Mouse (Mus musculus) cortical plate, adult 2 months (tissue): ENCODE measurements around the gene Bmp2k. TPM values are rescaled to one million over a fixed set of nuclear protein-coding genes. Genes with fewer than 3 reads are reported as not detected.

Experiments used
- H3K27ac ChIP-seq: fragments of 200-500 bp; 2 replicates; pipeline ENCODE4 v1.5.1; 2012; ENCODE audit warnings: low read length, control low read depth, inconsistent platforms; ENCODE audit not compliant: insufficient read depth
- H3K4me1 ChIP-seq: fragments of 200-500 bp; 2 replicates; pipeline ENCODE4 v1.6.1; 2011; ENCODE audit warnings: low read length; ENCODE audit not compliant: control insufficient read depth, insufficient read depth
- H3K4me3 ChIP-seq: fragments of 200-500 bp; 2 replicates; pipeline ENCODE4 v1.5.1; 2011; ENCODE audit warnings: mild to moderate bottlenecking, low read length, control low read depth; ENCODE audit not compliant: insufficient read depth
- CTCF ChIP-seq: fragments of 200-500 bp; IDR thresholded peaks from 2 replicates; pipeline ENCODE4 v1.5.1; 2011; ENCODE audit warnings: mild to moderate bottlenecking, control low read depth, low read length; ENCODE audit not compliant: insufficient read depth; ENCODE audit errors: extremely low read depth
- POLR2A ChIP-seq: fragments of 200-500 bp; IDR thresholded peaks from 2 replicates; pipeline ENCODE4 v1.6.1; 2011; ENCODE audit warnings: mild to moderate bottlenecking, low read length, control low read depth; ENCODE audit not compliant: insufficient read depth; ENCODE audit errors: extremely low read depth
- polyA plus RNA-seq: library from polyadenylated mRNA; depleted of rRNA; stranded (reverse); fragments of >200 nt; gene quantifications from 2 replicates; pipeline ENCODE4 v1.2.3, GENCODE M21; 2012

Gene Bmp2k
- polyA plus RNA-seq, 1 experiment = 10.5 TPM

- no peak for TF ChIP-seq CTCF
- TF ChIP-seq POLR2A = no peak
- no peak overlapping the region for H3K4me3 ChIP-seq
- H3K4me1 ChIP-seq = no peaks in the 10 kb centered on the region; the same call in 1 of the 2 replicates
- no peak overlapping the region for H3K27ac ChIP-seq
Observed at GRCm38 (mm10) chr5:97085071-97085470, 87.6 kb downstream of the Bmp2k start.

GRCm38 (mm10) chr5:97087030-97087630 lies 89.6 kb downstream of the Bmp2k start:
- Histone ChIP-seq H3K4me1 (no peaks in the 10 kb centered on the region; the same call in 1 of the 2 replicates), H3K27ac (no peak overlapping the region), H3K4me3 (no peak overlapping the region)
- TF ChIP-seq CTCF (no peak), POLR2A (no peak)

- TF ChIP-seq POLR2A = no peak
- TF ChIP-seq CTCF = no peak
- H3K27ac ChIP-seq = no peak overlapping the region
- H3K4me3 ChIP-seq = no peak overlapping the region
- H3K4me1 ChIP-seq = no peaks in the 10 kb centered on the region; the same call in 1 of the 2 replicates
Observed at GRCm38 (mm10) chr5:97087746-97088145, 90.3 kb downstream of the Bmp2k start.

- TF ChIP-seq POLR2A (no peak), CTCF (no peak)
- Histone ChIP-seq H3K4me1 (no peaks in the 10 kb centered on the region; the same call in 1 of the 2 replicates), H3K27ac (no peak overlapping the region), H3K4me3 (no peak overlapping the region)
Observed at GRCm38 (mm10) chr5:97088231-97088630, 90.7 kb downstream of the Bmp2k start.

GRCm38 (mm10) chr5:97089426-97089825 lies 91.9 kb downstream of the Bmp2k start:
- TF ChIP-seq CTCF (no peak), POLR2A (no peak)
- Histone ChIP-seq H3K4me1 (no peaks in the 10 kb centered on the region; the same call in 1 of the 2 replicates), H3K4me3 (no peak overlapping the region), H3K27ac (no peak overlapping the region)

GRCm38 (mm10) chr5:97090034-97090784 lies 92.7 kb downstream of the Bmp2k start:
- TF ChIP-seq CTCF (no peak), POLR2A (no peak)
- H3K27ac ChIP-seq = no peak overlapping the region
- no peaks in the 10 kb centered on the region; the same call in 1 of the 2 replicates for H3K4me1 ChIP-seq
- no peak overlapping the region for H3K4me3 ChIP-seq

GRCm38 (mm10) chr5:97092970-97093369 lies 95.5 kb downstream of the Bmp2k start:
- no peaks in the 10 kb centered on the region; the same call in 1 of the 2 replicates for H3K4me1 ChIP-seq
- H3K27ac ChIP-seq = no peak overlapping the region
- no peak overlapping the region for H3K4me3 ChIP-seq
- TF ChIP-seq POLR2A (no peak), CTCF (no peak)

- Histone ChIP-seq H3K4me1 (no peaks in the 10 kb centered on the region), H3K4me3 (no peak overlapping the region), H3K27ac (no peak overlapping the region)
- TF ChIP-seq CTCF = no peak
- no peak for TF ChIP-seq POLR2A
Observed at GRCm38 (mm10) chr5:97095335-97095734, 97.8 kb downstream of the Bmp2k start.

GRCm38 (mm10) chr5:97097631-97098041 lies 100.1 kb downstream of the Bmp2k start:
- H3K4me1 ChIP-seq = no peaks in the 10 kb centered on the region
- no peak overlapping the region for H3K4me3 ChIP-seq
- no peak overlapping the region for H3K27ac ChIP-seq
- TF ChIP-seq POLR2A = no peak
- TF ChIP-seq CTCF = no peak

GRCm38 (mm10) chr5:97099954-97100353 lies 102.5 kb downstream of the Bmp2k start:
- H3K4me3 ChIP-seq = no peak overlapping the region
- no peak overlapping the region for H3K27ac ChIP-seq
- TF ChIP-seq CTCF (no peak), POLR2A (no peak)
- H3K4me1 ChIP-seq = no peaks in the 10 kb centered on the region
